Mouse (Mus musculus) left cerebral cortex, adult 18-20 months (tissue): ENCODE measurements at regions not wholly inside any gene's neighbourhood (a gene's known extent, or its start where the extent isn't known, plus 50 kb on each side); places are given as distances from the start of the nearest gene placed in this dataset.

Experiments
- DNase-seq, 2 experiments: peaks; one replicate each; pipeline ENCODE4 v3.0.0; 2021 to 2022; ENCODE audit warnings: low spot score in 2 of 2, mixed read lengths in 1 of 2

- DNase-seq: no peak
Measured at GRCm38 (mm10) chr11:112346089-112346488, 435.9 kb upstream of the Sox9 start.

- no peak for DNase-seq
Measured at GRCm38 (mm10) chr11:112346532-112346931, 435.5 kb upstream of the Sox9 start.

GRCm38 (mm10) chr11:112355311-112355710 is 426.7 kb upstream of the Sox9 start:
- no peak for DNase-seq

GRCm38 (mm10) chr11:112366715-112367114 is 415.3 kb upstream of the Sox9 start:
- DNase-seq: no peak

GRCm38 (mm10) chr11:112370941-112371340 is 411.1 kb upstream of the Sox9 start:
- no peak for DNase-seq

- DNase-seq: peak; percentile 12 to 46
Measured at GRCm38 (mm10) chr11:112400069-112400468, 382.0 kb upstream of the Sox9 start.

GRCm38 (mm10) chr11:112407681-112408080 is 374.3 kb upstream of the Sox9 start:
- no peak for DNase-seq

- no peak for DNase-seq
Measured at GRCm38 (mm10) chr11:112412434-112412833, 369.6 kb upstream of the Sox9 start.

- DNase-seq: no peak
Measured at GRCm38 (mm10) chr11:112442639-112443038, 339.4 kb upstream of the Sox9 start.

- DNase-seq: no peak
Measured at GRCm38 (mm10) chr11:112443890-112444289, 338.1 kb upstream of the Sox9 start.

GRCm38 (mm10) chr11:112449632-112450031 is 332.4 kb upstream of the Sox9 start:
- DNase-seq: no peak

GRCm38 (mm10) chr11:112450227-112450626 is 331.8 kb upstream of the Sox9 start:
- DNase-seq: no peak

GRCm38 (mm10) chr11:112458075-112458474 is 323.9 kb upstream of the Sox9 start:
- no peak for DNase-seq

GRCm38 (mm10) chr11:112463121-112463520 is 318.9 kb upstream of the Sox9 start:
- peak in 1 of 2 experiments; percentile 5 for DNase-seq

- DNase-seq: no peak
Measured at GRCm38 (mm10) chr11:112464386-112464785, 317.6 kb upstream of the Sox9 start.

GRCm38 (mm10) chr11:112470336-112470735 is 311.7 kb upstream of the Sox9 start:
- DNase-seq: peak; percentile 58 to 63

- DNase-seq: no peak
Measured at GRCm38 (mm10) chr11:112473237-112473636, 308.8 kb upstream of the Sox9 start.

GRCm38 (mm10) chr11:112473681-112474080 is 308.3 kb upstream of the Sox9 start:
- no peak for DNase-seq

GRCm38 (mm10) chr11:112480360-112480759 is 301.7 kb upstream of the Sox9 start:
- DNase-seq: no peak

- DNase-seq: peak in 1 of 2 experiments; percentile 10
Measured at GRCm38 (mm10) chr11:112501781-112502180, 280.2 kb upstream of the Sox9 start.

- DNase-seq: no peak
Measured at GRCm38 (mm10) chr11:112519076-112519475, 262.9 kb upstream of the Sox9 start.

- no peak for DNase-seq
Measured at GRCm38 (mm10) chr11:112524983-112525382, 257.0 kb upstream of the Sox9 start.

GRCm38 (mm10) chr11:112542573-112542972 is 239.5 kb upstream of the Sox9 start:
- no peak for DNase-seq

GRCm38 (mm10) chr11:112543473-112543872 is 238.6 kb upstream of the Sox9 start:
- no peak for DNase-seq
